Mouse (Mus musculus) c-Kit-positive CD71-positive TER-119-negative erythroid progenitor cells, embryonic 14.5 days (primary cell): Measurements from ENCODE around the gene Bcap31.
A peak's percentile ranks its signal among the peaks of the same experiment; 100 is the strongest.

Experiments
- DNase-seq: peaks from one replicate; pipeline ENCODE4 v3.0.0-alpha.2; 2013; ENCODE audit warnings: low read depth

The Bcap31 gene

DNA sequence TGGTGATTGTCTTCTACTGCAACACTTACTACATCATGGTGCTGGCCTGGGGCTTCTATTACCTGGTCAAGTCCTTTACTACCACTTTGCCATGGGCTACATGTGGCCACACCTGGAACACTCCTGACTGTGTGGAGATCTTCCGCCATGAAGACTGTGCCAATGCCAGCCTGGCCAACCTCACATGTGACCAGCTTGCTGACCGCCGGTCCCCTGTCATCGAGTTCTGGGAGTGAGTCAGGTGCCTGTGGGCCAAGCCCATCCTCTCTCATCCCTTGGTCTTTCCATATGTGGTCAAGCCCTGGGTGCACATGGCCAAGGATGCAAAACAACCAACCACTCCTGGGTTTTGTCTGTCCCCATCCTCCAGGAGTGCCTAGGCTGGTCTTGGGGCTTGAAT lies 39.3 kb downstream of the Bcap31 start:
- no peak for DNase-seq

DNA sequence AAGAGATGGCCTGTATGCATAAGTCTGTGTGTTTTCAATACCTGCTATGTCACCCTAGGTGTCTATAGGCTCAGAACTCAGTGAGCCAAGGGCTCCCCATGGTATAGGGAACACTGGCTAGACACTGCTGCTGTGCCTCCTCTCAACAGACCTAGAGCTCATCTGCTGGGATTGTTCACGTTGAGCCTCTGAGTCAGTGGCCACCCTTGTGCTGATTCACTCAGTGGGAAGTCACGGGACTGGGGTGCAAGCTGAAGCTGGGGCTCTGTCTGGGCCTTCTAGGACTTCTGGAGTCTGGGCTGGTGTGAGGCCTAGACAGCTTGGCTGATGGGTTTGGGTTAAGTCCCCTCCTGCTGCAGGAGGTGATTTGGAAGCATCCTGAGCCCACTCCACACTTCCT lies 40.7 kb downstream of the Bcap31 start:
- no peak for DNase-seq

DNA sequence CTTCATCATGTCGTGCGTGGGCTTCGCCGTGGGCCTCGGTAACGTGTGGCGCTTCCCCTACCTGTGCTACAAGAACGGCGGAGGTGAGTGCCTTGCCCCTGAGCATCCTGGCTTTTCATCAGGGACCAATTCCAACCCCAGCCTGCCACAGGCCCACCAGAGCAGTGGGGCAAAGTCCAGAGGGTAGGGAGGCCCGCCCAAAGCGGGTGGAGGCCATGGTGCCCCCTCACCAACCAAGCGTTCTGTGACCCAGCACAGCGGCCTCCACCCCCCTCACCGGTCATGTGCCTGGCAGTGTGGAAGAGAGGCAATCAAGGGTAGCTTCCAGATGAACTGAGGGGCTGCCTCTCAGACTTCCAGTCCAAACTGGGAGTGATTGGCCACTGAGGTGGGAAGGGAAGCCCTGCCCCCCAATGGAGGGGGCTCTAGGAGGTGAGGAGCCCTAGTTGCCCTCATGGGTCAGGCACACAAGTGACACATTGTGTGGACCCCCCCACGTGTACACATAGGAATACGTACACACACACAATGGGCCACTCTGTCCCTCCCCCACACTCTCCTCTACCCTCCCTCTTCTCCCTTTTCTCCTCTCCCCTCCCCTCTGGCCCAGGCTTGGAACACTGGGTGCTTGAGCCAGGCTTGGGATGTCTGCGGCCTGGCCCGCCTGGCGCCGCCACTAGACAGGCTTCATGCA lies 41.9 kb downstream of the Bcap31 start:
- DNase-seq, result no peak

DNA sequence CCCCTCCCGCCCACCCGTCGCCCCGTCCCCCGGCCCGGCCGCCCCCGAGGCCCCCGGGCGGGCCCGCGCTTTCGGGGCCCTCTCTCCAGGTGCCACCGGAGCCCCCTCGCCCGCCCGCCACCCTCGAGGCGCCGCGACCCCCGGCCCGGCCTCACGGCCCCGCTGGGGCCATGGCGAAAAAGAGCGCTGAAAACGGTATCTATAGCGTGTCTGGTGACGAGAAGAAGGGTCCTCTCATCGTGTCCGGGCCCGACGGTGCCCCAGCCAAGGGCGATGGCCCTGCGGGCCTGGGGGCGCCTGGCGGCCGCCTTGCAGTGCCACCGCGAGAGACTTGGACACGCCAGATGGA lies 42.4 kb downstream of the Bcap31 start:
- DNase-seq, result no peak

- DNase-seq, result no peak
Measured at GRCm38 (mm10) chrX:73672879-73673618, 42.9 kb downstream of the Bcap31 start, which contains the start of gene Slc6a8. Gene Slc6a8, plus strand, starts transcription at chrX:73673150.

DNA sequence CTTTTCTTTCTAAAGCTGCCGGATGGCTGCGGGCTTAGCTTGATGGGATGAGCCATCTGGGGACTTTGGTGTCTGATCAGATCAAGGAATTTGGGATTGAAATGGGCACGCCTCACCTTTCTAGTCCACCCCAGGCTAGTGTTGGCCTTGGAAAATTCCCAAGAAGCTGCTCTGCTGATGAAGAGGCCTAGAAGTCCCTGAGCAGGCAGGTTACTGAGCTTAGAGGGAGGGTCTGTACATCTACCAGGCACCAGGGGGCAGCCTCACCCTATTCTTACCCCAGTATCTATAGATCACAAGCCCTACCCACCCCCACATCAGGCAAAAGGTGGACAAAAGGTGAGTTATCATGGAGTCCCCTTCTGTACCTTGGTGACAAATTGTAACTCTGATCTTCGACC lies 43.9 kb downstream of the Bcap31 start:
- no peak for DNase-seq

DNA sequence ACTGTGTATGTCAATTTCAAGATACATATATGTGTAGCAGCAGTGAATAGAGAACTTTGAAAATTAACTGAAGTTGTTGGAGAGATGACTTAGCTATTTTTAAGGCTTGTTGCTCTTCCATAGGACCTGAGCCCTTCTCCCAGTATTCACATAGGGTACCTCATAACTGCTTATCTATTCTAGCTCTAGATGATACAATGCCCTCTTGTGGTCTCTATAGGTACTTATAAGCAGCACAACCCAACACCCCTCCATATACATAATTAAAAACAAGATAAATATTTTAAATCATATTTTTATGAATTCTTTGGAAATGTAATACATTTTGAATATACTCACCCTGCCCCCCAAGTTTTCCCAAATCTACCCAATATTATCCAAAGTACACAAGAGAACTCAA lies 52.8 kb downstream of the Bcap31 start:
- DNase-seq, result no peak

GRCm38 (mm10) chrX:73660284-73660665 lies 55.7 kb downstream of the Bcap31 start:
- DNase-seq, result no peak

GRCm38 (mm10) chrX:73659575-73660283 lies 56.2 kb downstream of the Bcap31 start, which contains the start of gene Pnck:
Gene Pnck, minus strand, starts transcription at chrX:73660117.
- no peak for DNase-seq

- no peak for DNase-seq
Measured at GRCm38 (mm10) chrX:73658936-73659574, 56.9 kb downstream of the Bcap31 start.

GRCm38 (mm10) chrX:73658391-73658790 lies 57.6 kb downstream of the Bcap31 start:
- no peak for DNase-seq

GRCm38 (mm10) chrX:73655529-73655928 lies 60.4 kb downstream of the Bcap31 start:
- DNase-seq, result no peak

GRCm38 (mm10) chrX:73654177-73654576 lies 61.8 kb downstream of the Bcap31 start:
- DNase-seq, result peak; percentile 61

DNA sequence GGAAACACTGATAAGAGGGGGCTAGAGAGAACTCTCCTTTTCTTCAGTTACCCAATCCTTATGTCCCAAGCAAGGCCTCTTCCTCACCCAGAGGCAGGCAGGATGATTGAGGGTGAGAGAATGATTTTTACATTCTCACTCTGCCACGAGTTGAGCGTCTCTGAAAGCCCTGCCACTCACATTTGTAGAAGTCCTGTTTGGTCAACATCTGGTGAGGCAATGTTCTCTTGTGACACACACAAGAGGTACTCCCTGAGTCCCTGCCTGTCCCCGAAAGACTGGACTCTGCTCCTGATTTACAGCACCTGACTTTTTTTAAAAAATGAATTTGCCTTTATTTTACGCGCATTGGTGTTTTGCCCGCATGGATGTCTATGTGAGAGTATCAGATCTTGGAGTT lies 62.6 kb downstream of the Bcap31 start:
- DNase-seq, result no peak

DNA sequence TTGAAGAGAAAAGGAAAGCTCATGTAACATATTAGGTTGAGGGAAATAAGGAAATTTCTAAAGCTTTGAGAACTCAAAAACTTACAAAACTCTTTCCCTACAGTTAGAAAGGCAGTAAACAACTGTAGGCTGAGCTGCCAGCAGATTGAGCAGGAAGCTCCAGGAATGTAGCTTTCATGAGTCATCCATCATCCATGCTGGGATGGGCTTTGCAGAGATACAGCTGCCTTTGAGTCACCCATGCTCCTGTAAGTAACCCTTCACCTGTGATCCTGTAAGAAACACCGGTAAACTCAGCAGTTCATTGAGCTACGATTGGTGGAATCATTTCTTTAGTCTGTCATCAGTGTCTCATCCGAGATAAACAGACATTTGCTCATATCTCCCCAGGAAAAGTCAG lies 65.1 kb downstream of the Bcap31 start:
- no peak for DNase-seq

DNA sequence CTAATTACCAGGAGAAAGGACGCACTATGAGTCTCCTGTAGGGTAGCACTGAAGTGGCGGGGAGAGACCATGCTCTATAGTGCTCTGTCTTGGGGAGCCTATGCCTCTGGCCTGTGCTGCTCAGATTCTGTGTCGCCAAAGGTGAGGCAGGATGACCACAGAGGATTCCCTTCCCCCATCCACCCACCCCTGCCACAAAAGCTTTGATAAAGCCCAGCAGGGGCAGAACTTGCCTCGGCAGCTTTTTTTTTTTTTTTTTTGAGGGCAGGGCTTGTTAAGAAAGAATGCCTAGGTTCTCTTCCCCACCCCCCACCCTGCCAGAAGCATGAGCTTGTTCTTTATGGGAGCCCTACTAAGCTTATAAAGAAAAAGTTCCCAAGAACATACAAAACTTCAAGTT lies 70.9 kb downstream of the Bcap31 start:
- DNase-seq, result no peak

- DNase-seq, result no peak
Measured at GRCm38 (mm10) chrX:73639901-73640469, 76.0 kb downstream of the Bcap31 start.

DNA sequence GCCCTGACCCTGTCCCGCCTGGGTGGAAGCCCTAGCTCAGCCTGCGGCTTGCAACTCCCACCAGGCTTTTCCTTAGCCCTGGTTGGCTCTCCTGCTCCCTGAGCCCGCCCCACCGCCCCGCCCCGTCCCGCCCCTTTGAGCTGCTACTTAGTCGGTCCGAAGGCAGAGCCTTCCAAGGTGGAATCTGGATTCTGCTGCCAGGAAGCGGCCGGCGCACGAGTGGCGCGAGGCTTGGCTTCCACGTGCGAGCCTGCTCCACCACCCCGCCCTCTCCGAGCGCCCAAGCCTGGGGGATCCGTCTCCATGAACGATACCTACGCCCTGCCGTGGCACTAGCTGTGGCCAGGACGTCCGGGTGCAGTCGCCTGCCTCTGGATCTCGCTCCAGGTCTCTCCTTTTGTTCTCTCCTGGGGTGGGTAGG lies 76.7 kb downstream of the Bcap31 start, which contains the start of gene Dusp9:
Gene Dusp9 (plus strand): TSS at position 165 of the 421 bp plus-strand sequence.
- peak; percentile 24 for DNase-seq

- no peak for DNase-seq
Measured at GRCm38 (mm10) chrX:73637415-73637814, 78.6 kb downstream of the Bcap31 start.
